Mouse (Mus musculus) natural killer cell, adult 2 months (primary cell): ENCODE measurements around the gene Ggt1.
"Not testable (repeated sequence)": the region's sequence is repeated elsewhere in the genome, so short reads cannot be mapped to it uniquely, and the experiment has no call there.

ENCODE experiments used
- DNase-seq, 2 experiments: peaks; one replicate each; pipeline ENCODE4 v3.0.0; 2022; ENCODE audit warnings: low spot score in 2 of 2

Ggt1 gene

GRCm38 (mm10) chr10:75561071-75561654 is at the start of gene Ggt1:
Gene Ggt1, plus strand, starts transcription at chr10:75561604.
- no peak for DNase-seq

GRCm38 (mm10) chr10:75511897-75512296 is 49.5 kb upstream of the Ggt1 start:
- DNase-seq, result no peak

- no peak for DNase-seq
Observed at GRCm38 (mm10) chr10:75512796-75513195, 48.6 kb upstream of the Ggt1 start.

- no peak for DNase-seq
Observed at GRCm38 (mm10) chr10:75513306-75514067, 47.9 kb upstream of the Ggt1 start.

- DNase-seq, result no peak
Observed at GRCm38 (mm10) chr10:75514361-75514760, 47.0 kb upstream of the Ggt1 start.

- DNase-seq, result no peak
Observed at GRCm38 (mm10) chr10:75515216-75516037, 46.0 kb upstream of the Ggt1 start.

- DNase-seq, result no peak
Observed at GRCm38 (mm10) chr10:75516038-75516723, 45.2 kb upstream of the Ggt1 start.

- no peak for DNase-seq
Observed at GRCm38 (mm10) chr10:75516724-75517072, 44.7 kb upstream of the Ggt1 start.

GRCm38 (mm10) chr10:75517073-75517757 is 44.2 kb upstream of the Ggt1 start, which contains the start of gene Snrpd3:
Gene Snrpd3, plus strand, starts transcription at chr10:75517551.
- DNase-seq, result peak; percentile 91 to 95

- peak; percentile 97 for DNase-seq
Observed at GRCm38 (mm10) chr10:75517758-75518143, 43.7 kb upstream of the Ggt1 start, which contains the start of gene Gucd1. Gene Gucd1, minus strand, starts transcription at chr10:75517972.

- DNase-seq, result no peak
Observed at GRCm38 (mm10) chr10:75520581-75520980, 40.8 kb upstream of the Ggt1 start.

- no peak for DNase-seq
Observed at GRCm38 (mm10) chr10:75521643-75522042, 39.8 kb upstream of the Ggt1 start.

- not testable (repeated sequence) for DNase-seq
Observed at GRCm38 (mm10) chr10:75525450-75525849, 36.0 kb upstream of the Ggt1 start.

- DNase-seq, result no peak
Observed at GRCm38 (mm10) chr10:75530322-75530721, 31.1 kb upstream of the Ggt1 start.

- DNase-seq, result no peak
Observed at GRCm38 (mm10) chr10:75531532-75532090, 29.8 kb upstream of the Ggt1 start.

- DNase-seq, result no peak
Observed at GRCm38 (mm10) chr10:75534216-75534615, 27.2 kb upstream of the Ggt1 start.

GRCm38 (mm10) chr10:75534934-75535333 is 26.5 kb upstream of the Ggt1 start:
- no peak for DNase-seq

GRCm38 (mm10) chr10:75535423-75535822 is 26.0 kb upstream of the Ggt1 start:
- DNase-seq, result no peak

GRCm38 (mm10) chr10:75536123-75536522 is 25.3 kb upstream of the Ggt1 start:
- no peak for DNase-seq

GRCm38 (mm10) chr10:75547901-75548300 is 13.5 kb upstream of the Ggt1 start:
- DNase-seq, result no peak

- DNase-seq, result no peak
Observed at GRCm38 (mm10) chr10:75548486-75548885, 12.9 kb upstream of the Ggt1 start.
